Mouse (Mus musculus) lung, adult 2 months (tissue): ENCODE measurements around the gene Ptgis.

Experiments used
- CTCF ChIP-seq: fragments of 200-500 bp; IDR thresholded peaks from 2 replicates; pipeline ENCODE4 v1.5.1; 2011; ENCODE audit warnings: mild to moderate bottlenecking, low read length, control low read depth; ENCODE audit not compliant: insufficient read depth
- POLR2A ChIP-seq: fragments of 200-500 bp; IDR thresholded peaks from 2 replicates; pipeline ENCODE4 v1.6.1; 2011; ENCODE audit warnings: low read depth, mild to moderate bottlenecking, control low read depth, low read length, borderline replicate concordance; ENCODE audit errors: extremely low read depth

GRCm38 (mm10) chr2:167268721-167269120, 28.3 kb upstream of the Ptgis start:
- TF ChIP-seq CTCF (no peak), POLR2A (no peak)
